ENCODE assay signal across 11 mouse cellular contexts in the genomic region with DNA sequence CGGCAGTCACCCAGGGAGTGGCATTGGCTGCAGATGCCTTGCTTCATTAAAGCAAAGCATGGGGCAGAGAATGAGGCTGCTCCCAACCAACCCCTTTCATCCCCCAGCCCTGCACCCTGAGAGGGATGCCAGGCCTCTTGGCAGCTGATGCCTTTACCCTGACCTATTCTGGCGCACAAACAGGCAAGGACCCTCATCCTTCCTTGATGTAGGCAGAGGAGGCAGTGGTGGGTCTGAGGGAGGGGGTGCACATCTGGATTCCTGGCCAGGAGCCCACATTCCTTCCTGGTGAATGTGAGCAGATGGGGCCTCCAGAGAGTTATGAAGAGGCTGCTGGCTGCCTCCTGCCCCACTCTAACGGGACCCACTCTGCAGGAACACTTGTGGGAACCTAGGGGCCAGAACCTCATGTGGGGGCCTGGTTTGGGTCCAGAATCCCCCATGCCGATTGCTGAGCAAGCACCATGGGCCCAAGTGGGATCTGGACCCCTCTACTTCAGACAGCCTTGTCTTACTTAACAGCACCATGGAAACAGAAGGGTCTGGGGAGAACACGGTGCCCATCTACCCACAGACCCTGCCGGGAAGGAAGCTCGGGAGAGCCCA. TPM values are rescaled to one million over a fixed set of nuclear protein-coding genes. Genes with fewer than 3 reads are reported as not detected.
DNase-seq lines count a peak whose midpoint lies in the region; ATAC-seq and TF ChIP-seq lines count a peak whose summit lies in the region.
"Had no signal": no experiment of that assay in that cellular context is flagged by ENCODE, and none has a peak within 500 bp of the region (broad histone marks: within the 10 kb centered on the region; RNA-seq: fewer than 3 reads in every experiment).

No protein-coding gene starts in this region.

- WGBS in heart, postnatal 0 days, result 46% methylated on average over 7 of the region's 7 CpGs
- 69% methylated on average over 7 of the region's 7 CpGs for WGBS in heart, adult 2 months
- 54% methylated on average over 7 of the region's 7 CpGs for WGBS in forebrain, postnatal 0 days

- H3K9me3 ChIP-seq in heart, postnatal 0 days (replicated peaks; ENCODE audit: control insufficient read depth, low read length), result no peaks in the 10 kb centered on the region
- no peaks in the 10 kb centered on the region for H3K9me3 ChIP-seq in forebrain, postnatal 0 days (ENCODE audit: low read length)
- H3K9me3 ChIP-seq: G1E had no signal

- no peak for DNase-seq in heart, postnatal 0 days (ENCODE audit: low spot score)
- no peak for DNase-seq in heart, adult 2 months
- peak; percentile 46 to 47 for DNase-seq in right cerebral cortex, postnatal 10 days (ENCODE audit: low spot score in 2 of 2)
- DNase-seq in right cerebral cortex, postnatal 14 days, result no peak
- no peak for DNase-seq in forebrain, postnatal 0 days
- DNase-seq in adrenal gland, postnatal 10 days, result no peak
- DNase-seq in embryo, embryonic 10.5 days (ENCODE audit: low spot score), result no peak
- DNase-seq: gastrocnemius, postnatal 14 days; kidney, postnatal 25 days had no signal

- intact Hi-C loops in heart, adult 2 months (cut with DNase I), result no loop called here

- H3K9ac ChIP-seq in heart, postnatal 0 days (replicated peaks; ENCODE audit: low read depth, low read length), result no peak overlapping the region
- H3K9ac ChIP-seq in heart, adult 2 months (ENCODE audit: low read depth, low read length), result no peak overlapping the region
- H3K9ac ChIP-seq in forebrain, postnatal 0 days, result no peak overlapping the region

- H3K27me3 ChIP-seq in heart, postnatal 0 days (ENCODE audit: control insufficient read depth, insufficient read depth, low read length), result no peaks in the 10 kb centered on the region
- H3K27me3 ChIP-seq in heart, adult 2 months (ENCODE audit: control insufficient read depth, insufficient read depth, low read length), result no peaks in the 10 kb centered on the region
- no peaks in the 10 kb centered on the region for H3K27me3 ChIP-seq in forebrain, postnatal 0 days (ENCODE audit: insufficient read depth, low read length)

- peaks cover 57% of the 10 kb centered on the region for H3K4me1 ChIP-seq in heart, postnatal 0 days (ENCODE audit: control insufficient read depth, insufficient read depth)
- peaks cover 12% of the 10 kb centered on the region for H3K4me1 ChIP-seq in heart, adult 2 months (ENCODE audit: control insufficient read depth, insufficient read depth, low read length)
- H3K4me1 ChIP-seq in forebrain, postnatal 0 days (ENCODE audit: insufficient read depth), result no peaks in the 10 kb centered on the region

- H3K4me3 ChIP-seq in heart, postnatal 0 days (ENCODE audit: low read depth, low read length), result no peak overlapping the region
- H3K4me3 ChIP-seq in heart, adult 2 months, result no peak overlapping the region
- H3K4me3 ChIP-seq in forebrain, postnatal 0 days (ENCODE audit: low read depth, low read length), result no peak overlapping the region

- peaks cover 34% of the 10 kb centered on the region for H3K36me3 ChIP-seq in heart, postnatal 0 days (replicated peaks; ENCODE audit: control insufficient read depth, insufficient read depth, low read length)
- no peaks in the 10 kb centered on the region; the same call in 1 of the 2 replicates for H3K36me3 ChIP-seq in heart, adult 2 months (ENCODE audit: control insufficient read depth, insufficient read depth, low read length)
- no peaks in the 10 kb centered on the region for H3K36me3 ChIP-seq in forebrain, postnatal 0 days (ENCODE audit: insufficient read depth)
- H3K36me3 ChIP-seq: G1E had no signal

- TF ChIP-seq EP300 in heart, postnatal 0 days (IDR thresholded peaks at IDR 0.05; ENCODE audit: low read depth), result no peak
- TF ChIP-seq EP300 in heart, adult 2 months (IDR thresholded peaks at IDR 0.05; ENCODE audit: insufficient read depth, low read depth, low read length), result no peak

- no peak for TF ChIP-seq CTCF in heart, postnatal 0 days (IDR thresholded peaks at IDR 0.05; ENCODE audit: low read depth)
- no peak for TF ChIP-seq CTCF in heart, adult 2 months (IDR thresholded peaks at IDR 0.05)
- TF ChIP-seq CTCF in forebrain, postnatal 0 days (IDR thresholded peaks at IDR 0.05; ENCODE audit: low read depth), result no peak

- H3K27ac ChIP-seq in heart, postnatal 0 days (ENCODE audit: low read depth), result peak overlapping the region; percentile 23
- no peak overlapping the region for H3K27ac ChIP-seq in heart, adult 2 months
- no peak overlapping the region for H3K27ac ChIP-seq in forebrain, postnatal 0 days (ENCODE audit: low read depth, low read length)

- TF ChIP-seq POLR2A in heart, adult 2 months (IDR thresholded peaks at IDR 0.05; ENCODE audit: insufficient read depth, low read depth, low read length), result no peak

- no peak for ATAC-seq in heart, postnatal 0 days (ENCODE audit: insufficient read depth, low read depth)
- peak; percentile 68 for ATAC-seq in forebrain, postnatal 0 days
- ATAC-seq in activated CD4-positive, CD25-positive, alpha-beta regulatory T cell, adult 4 months, result no peak

- H3K79me2 ChIP-seq in heart, adult 2 months (replicated peaks; ENCODE audit: control insufficient read depth, insufficient read depth, low read length), result no peaks in the 10 kb centered on the region

- no peak overlapping the region for H3K4me2 ChIP-seq in heart, postnatal 0 days (ENCODE audit: low read depth, low read length)
- no peak overlapping the region for H3K4me2 ChIP-seq in forebrain, postnatal 0 days (ENCODE audit: low read depth)

RNA-seq across cellular contexts. Expression of a gene that starts 12.4 kb away (rescaled TPM):
- total RNA-seq in heart, postnatal 0 days (2014; rRNA removed; ENCODE audit: low replicate concordance), result 36.6 and 40.3 TPM in 2 replicates
- polyA plus RNA-seq in heart, postnatal 0 days (2015; fragmentation: Nextera tagmentation; extraction: Ambion mirVana), result 14.9 and 18.5 TPM in 2 replicates
- 10 to 100 TPM; 33.5 TPM for total RNA-seq in heart, adult 2 months (2021)
- 27.3 and 39.4 TPM in 2 replicates for polyA plus RNA-seq in heart, adult 2 months (2012; rRNA removed)
- total RNA-seq in forebrain, postnatal 0 days (2014; rRNA removed), result 25.4 and 28.7 TPM in 2 replicates
- 11.1 and 14.7 TPM in 2 replicates for polyA plus RNA-seq in forebrain, postnatal 0 days (2015; fragmentation: Nextera tagmentation; extraction: Ambion mirVana)
- total RNA-seq in adrenal gland, postnatal 10 days (2021), result 10 to 100 TPM; 40.5 to 42.0 TPM
- polyA plus RNA-seq in activated CD4-positive, CD25-positive, alpha-beta regulatory T cell, adult 4 months (2017; shearing (Covaris generic)), result under 1 TPM; 0.37 to 0.54 TPM
- polyA plus RNA-seq: G1E had no signal

Comparison
In these comparisons a context has a peak if more than half of its experiments do, and no peak if none do; other contexts are left out.
1. DNase-seq: peak in right cerebral cortex, postnatal 10 days (2 of 2); none in heart, postnatal 0 days (single experiment), heart, adult 2 months (0 of 2), right cerebral cortex, postnatal 14 days (single experiment), forebrain, postnatal 0 days (single experiment), adrenal gland, postnatal 10 days (single experiment) and embryo, embryonic 10.5 days (single experiment).